Comparison of ENCODE assay signal across 9 mouse cellular contexts in the genomic region with DNA sequence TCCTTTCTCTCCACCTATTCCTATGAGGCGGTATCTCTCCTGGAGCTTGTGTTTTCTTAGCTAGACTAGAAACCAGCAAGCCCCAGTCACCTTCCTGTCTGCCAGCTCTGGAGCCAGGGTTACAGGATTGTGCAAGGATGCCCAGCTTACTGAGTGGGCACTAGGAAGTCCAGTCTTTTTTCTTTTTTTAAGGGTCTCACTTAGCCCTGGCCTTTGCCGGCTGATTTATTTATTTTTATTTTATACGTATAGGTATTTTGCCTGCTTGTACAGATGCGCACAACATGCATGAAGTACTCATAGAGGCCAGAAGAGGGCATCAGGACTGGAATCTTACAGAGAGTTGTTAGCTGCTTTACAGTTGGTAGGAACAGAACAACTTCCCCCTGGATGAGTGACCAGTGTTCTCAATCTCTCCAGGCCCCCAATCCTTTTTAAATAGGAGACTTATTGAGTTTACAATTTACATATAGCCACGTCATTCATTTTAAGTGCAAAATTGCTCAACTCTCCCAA. TPM values are rescaled to one million over a fixed set of nuclear protein-coding genes. Genes with fewer than 3 reads are reported as not detected.
A peak's percentile ranks its signal among the peaks of the same experiment; 100 is the strongest.
DNase-seq lines count a peak whose midpoint lies in the region; ATAC-seq and TF ChIP-seq lines count a peak whose summit lies in the region.
"Had no signal": no experiment of that assay in that cellular context is flagged by ENCODE, and none has a peak within 500 bp of the region (broad histone marks: within the 10 kb centered on the region; RNA-seq: fewer than 3 reads in every experiment).

No protein-coding gene starts in this region.

- no peak overlapping the region for H3K4me3 ChIP-seq in forebrain, postnatal 0 days (ENCODE audit: low read depth, low read length)
- no peak overlapping the region for H3K4me3 ChIP-seq in forebrain, embryonic 11.5 days (ENCODE audit: low read depth, low read length)
- H3K4me3 ChIP-seq in bone marrow, adult 2 months (replicated peaks; ENCODE audit: control insufficient read depth, low read depth, low read length) = no peak overlapping the region
- H3K4me3 ChIP-seq in heart, embryonic 16.5 days (ENCODE audit: low read length) = no peak overlapping the region
- H3K4me3 ChIP-seq in limb, embryonic 15.5 days = no peak overlapping the region

- 8% methylated on average over 5 of the region's 5 CpGs for WGBS in forebrain, postnatal 0 days
- WGBS in forebrain, embryonic 11.5 days = 5% methylated on average over 5 of the region's 5 CpGs
- 3% methylated on average over 5 of the region's 5 CpGs for WGBS in bone marrow, adult 2 months
- WGBS in heart, embryonic 16.5 days = 11% methylated on average over 5 of the region's 5 CpGs
- WGBS in limb, embryonic 15.5 days = 10% methylated on average over 5 of the region's 5 CpGs

- no peak for ATAC-seq in forebrain, postnatal 0 days
- ATAC-seq in forebrain, embryonic 11.5 days (replicated peaks; ENCODE audit: low FRiP score) = no peak
- no peak for ATAC-seq in heart, embryonic 16.5 days (replicated peaks; ENCODE audit: extremely low read depth, insufficient read depth, low FRiP score)
- no peak for ATAC-seq in limb, embryonic 15.5 days (ENCODE audit: insufficient number of reproducible peaks, low FRiP score, low TSS enrichment, low read depth)
- peak; percentile 36; the same call in 1 of the 2 replicates for ATAC-seq in neutrophil, adult 5-6 weeks (ENCODE audit: extremely low read depth, insufficient number of reproducible peaks, low FRiP score, poor library complexity, severe bottlenecking)

- peak; percentile 69 for TF ChIP-seq CTCF in forebrain, postnatal 0 days (IDR thresholded peaks at IDR 0.05; ENCODE audit: low read depth)
- TF ChIP-seq CTCF in bone marrow, adult 2 months (IDR thresholded peaks at IDR 0.05; ENCODE audit: control insufficient read depth, insufficient read depth, low read length) = 0 out of 2 replicates have a peak, but pooled peaks have one; percentile 21

- peak; percentile 55 for DNase-seq in forebrain, postnatal 0 days
- no peak for DNase-seq in forebrain, embryonic 11.5 days (ENCODE audit: low spot score)
- DNase-seq in A20 (ENCODE audit: low read depth, low spot score) = peak; percentile 83
- no peak for DNase-seq in adipocyte (ENCODE audit: low spot score)

- no peak overlapping the region for H3K27ac ChIP-seq in forebrain, postnatal 0 days (ENCODE audit: low read depth, low read length)
- no peak overlapping the region for H3K27ac ChIP-seq in forebrain, embryonic 11.5 days (ENCODE audit: low read depth, low read length)
- H3K27ac ChIP-seq in bone marrow, adult 2 months (ENCODE audit: control insufficient read depth, insufficient read depth, low read depth, low read length, poor library complexity) = no peak overlapping the region
- no peak overlapping the region for H3K27ac ChIP-seq in heart, embryonic 16.5 days (ENCODE audit: low read length)
- H3K27ac ChIP-seq in limb, embryonic 15.5 days = peak overlapping the region; percentile 95; the same call in 1 of the 2 replicates

- no peak for TF ChIP-seq POLR2A in bone marrow, adult 2 months (IDR thresholded peaks at IDR 0.05; ENCODE audit: borderline replicate concordance, control insufficient read depth, low read depth, low read length)

- no peak overlapping the region for H3K9ac ChIP-seq in forebrain, postnatal 0 days
- H3K9ac ChIP-seq in forebrain, embryonic 11.5 days (ENCODE audit: low read length) = no peak overlapping the region
- H3K9ac ChIP-seq in heart, embryonic 16.5 days (ENCODE audit: low read length) = no peak overlapping the region
- H3K9ac ChIP-seq in limb, embryonic 15.5 days = no peak overlapping the region

- H3K4me1 ChIP-seq in forebrain, postnatal 0 days (ENCODE audit: insufficient read depth) = peaks cover 16% of the 10 kb centered on the region; the same call in 1 of the 2 replicates
- peaks cover 20% of the 10 kb centered on the region; the same call in 1 of the 2 replicates for H3K4me1 ChIP-seq in forebrain, embryonic 11.5 days (replicated peaks; ENCODE audit: control insufficient read depth, insufficient read depth, low read length)
- H3K4me1 ChIP-seq in bone marrow, adult 2 months (ENCODE audit: control insufficient read depth, insufficient read depth, low read length) = peaks cover 2% of the 10 kb centered on the region; the same call in 1 of the 2 replicates
- peaks cover 26% of the 10 kb centered on the region for H3K4me1 ChIP-seq in heart, embryonic 16.5 days (ENCODE audit: control insufficient read depth, insufficient read depth, low read length)
- H3K4me1 ChIP-seq in limb, embryonic 15.5 days = peaks cover 56% of the 10 kb centered on the region

- no peak overlapping the region for H3K4me2 ChIP-seq in forebrain, postnatal 0 days (ENCODE audit: low read depth)
- no peak overlapping the region for H3K4me2 ChIP-seq in forebrain, embryonic 11.5 days (ENCODE audit: low read depth, low read length, severe bottlenecking)
- peak overlapping the region; percentile 92 for H3K4me2 ChIP-seq in heart, embryonic 16.5 days (ENCODE audit: low read depth, low read length)
- H3K4me2 ChIP-seq in limb, embryonic 15.5 days = no peak overlapping the region

- H3K9me3 ChIP-seq in forebrain, postnatal 0 days (ENCODE audit: low read length) = no peaks in the 10 kb centered on the region
- no peaks in the 10 kb centered on the region for H3K9me3 ChIP-seq in forebrain, embryonic 11.5 days (ENCODE audit: control insufficient read depth, low read length)
- no peaks in the 10 kb centered on the region for H3K9me3 ChIP-seq in heart, embryonic 16.5 days (replicated peaks; ENCODE audit: control insufficient read depth, low read length)
- no peaks in the 10 kb centered on the region for H3K9me3 ChIP-seq in limb, embryonic 15.5 days

- peaks cover 2% of the 10 kb centered on the region; the same call in 1 of the 2 replicates for H3K36me3 ChIP-seq in forebrain, postnatal 0 days (ENCODE audit: insufficient read depth)
- H3K36me3 ChIP-seq in forebrain, embryonic 11.5 days (ENCODE audit: control insufficient read depth, insufficient read depth, low read length) = no peaks in the 10 kb centered on the region
- peaks cover under 1% of the 10 kb centered on the region for H3K36me3 ChIP-seq in heart, embryonic 16.5 days (ENCODE audit: control insufficient read depth, insufficient read depth)
- peaks cover 19% of the 10 kb centered on the region for H3K36me3 ChIP-seq in limb, embryonic 15.5 days

- no peaks in the 10 kb centered on the region for H3K27me3 ChIP-seq in forebrain, postnatal 0 days (ENCODE audit: insufficient read depth, low read length)
- H3K27me3 ChIP-seq in forebrain, embryonic 11.5 days (ENCODE audit: control insufficient read depth, insufficient read depth, low read length) = no peaks in the 10 kb centered on the region; the same call in 1 of the 2 replicates
- H3K27me3 ChIP-seq in heart, embryonic 16.5 days (ENCODE audit: control insufficient read depth, insufficient read depth, low read length) = no peaks in the 10 kb centered on the region
- H3K27me3 ChIP-seq in limb, embryonic 15.5 days = no peaks in the 10 kb centered on the region

RNA-seq across cellular contexts. Expression of a gene that starts 3.7 kb away (rescaled TPM):
- total RNA-seq in forebrain, postnatal 0 days (2014; rRNA removed) = 46.3 and 54.4 TPM in 2 replicates
- polyA plus RNA-seq in forebrain, postnatal 0 days (2015; fragmentation: Nextera tagmentation; extraction: Ambion mirVana) = 68.3 and 84.1 TPM in 2 replicates
- 218 and 220 TPM in 2 replicates for polyA plus RNA-seq in forebrain, embryonic 11.5 days (2014; fragmentation: Nextera tagmentation; extraction: Ambion mirVana)
- polyA plus RNA-seq in bone marrow, adult 2 months (2011; ENCODE audit: insufficient read depth, insufficient read length, low replicate concordance, missing spikeins) = 43.4 and 44.5 TPM in 2 replicates
- 77.7 and 95.1 TPM in 2 replicates for polyA plus RNA-seq in heart, embryonic 16.5 days (2015; fragmentation: Nextera tagmentation; extraction: Ambion mirVana)
- 131 and 134 TPM in 2 replicates for polyA plus RNA-seq in limb, embryonic 15.5 days (2015; fragmentation: Nextera tagmentation; extraction: Ambion mirVana)
- total RNA-seq in neutrophil, adult 5-6 weeks (2017) = 66.7 and 71.5 TPM in 2 replicates

RNA-seq across cellular contexts. Expression of a gene that starts 10.3 kb away (rescaled TPM):
- 2.5 and 3.0 TPM in 2 replicates for total RNA-seq in forebrain, postnatal 0 days (2014; rRNA removed)
- polyA plus RNA-seq in forebrain, postnatal 0 days (2015; fragmentation: Nextera tagmentation; extraction: Ambion mirVana) = 1.4 and 2.0 TPM in 2 replicates
- 5.5 and 6.4 TPM in 2 replicates for polyA plus RNA-seq in forebrain, embryonic 11.5 days (2014; fragmentation: Nextera tagmentation; extraction: Ambion mirVana)
- 44.7 and 114 TPM in 2 replicates for polyA plus RNA-seq in bone marrow, adult 2 months (2011; ENCODE audit: insufficient read depth, insufficient read length, low replicate concordance, missing spikeins)
- polyA plus RNA-seq in heart, embryonic 16.5 days (2015; fragmentation: Nextera tagmentation; extraction: Ambion mirVana) = 3.8 and 5.0 TPM in 2 replicates
- polyA plus RNA-seq in limb, embryonic 15.5 days (2015; fragmentation: Nextera tagmentation; extraction: Ambion mirVana) = 11.5 and 15.4 TPM in 2 replicates
- 9.7 and 12.0 TPM in 2 replicates for total RNA-seq in neutrophil, adult 5-6 weeks (2017)

RNA-seq across cellular contexts. Expression of a gene that starts 17.4 kb away (rescaled TPM):
- 14.2 and 16.2 TPM in 2 replicates for total RNA-seq in forebrain, postnatal 0 days (2014; rRNA removed)
- polyA plus RNA-seq in forebrain, postnatal 0 days (2015; fragmentation: Nextera tagmentation; extraction: Ambion mirVana) = 30.9 and 33.0 TPM in 2 replicates
- 55.3 and 63.2 TPM in 2 replicates for polyA plus RNA-seq in forebrain, embryonic 11.5 days (2014; fragmentation: Nextera tagmentation; extraction: Ambion mirVana)
- 16.0 and 26.9 TPM in 2 replicates for polyA plus RNA-seq in bone marrow, adult 2 months (2011; ENCODE audit: insufficient read depth, insufficient read length, low replicate concordance, missing spikeins)
- 40.3 and 49.2 TPM in 2 replicates for polyA plus RNA-seq in heart, embryonic 16.5 days (2015; fragmentation: Nextera tagmentation; extraction: Ambion mirVana)
- polyA plus RNA-seq in limb, embryonic 15.5 days (2015; fragmentation: Nextera tagmentation; extraction: Ambion mirVana) = 74.7 and 79.4 TPM in 2 replicates
- total RNA-seq in neutrophil, adult 5-6 weeks (2017) = 35.6 and 46.1 TPM in 2 replicates

RNA-seq across cellular contexts. Expression of a gene that starts 30.8 kb away (rescaled TPM):
- 17.9 and 21.7 TPM in 2 replicates for total RNA-seq in forebrain, postnatal 0 days (2014; rRNA removed)
- polyA plus RNA-seq in forebrain, postnatal 0 days (2015; fragmentation: Nextera tagmentation; extraction: Ambion mirVana) = 8.0 and 11.2 TPM in 2 replicates
- 34.1 and 36.8 TPM in 2 replicates for polyA plus RNA-seq in forebrain, embryonic 11.5 days (2014; fragmentation: Nextera tagmentation; extraction: Ambion mirVana)
- 24.3 and 26.1 TPM in 2 replicates for polyA plus RNA-seq in bone marrow, adult 2 months (2011; ENCODE audit: insufficient read depth, insufficient read length, low replicate concordance, missing spikeins)
- polyA plus RNA-seq in heart, embryonic 16.5 days (2015; fragmentation: Nextera tagmentation; extraction: Ambion mirVana) = 16.3 and 16.8 TPM in 2 replicates
- 31.0 and 33.5 TPM in 2 replicates for polyA plus RNA-seq in limb, embryonic 15.5 days (2015; fragmentation: Nextera tagmentation; extraction: Ambion mirVana)
- 26.2 and 27.1 TPM in 2 replicates for total RNA-seq in neutrophil, adult 5-6 weeks (2017)

RNA-seq across cellular contexts. Expression of a gene that starts 54.2 kb away (rescaled TPM):
- 19.7 and 30.5 TPM in 2 replicates for total RNA-seq in forebrain, postnatal 0 days (2014; rRNA removed)
- 20.2 and 31.1 TPM in 2 replicates for polyA plus RNA-seq in forebrain, postnatal 0 days (2015; fragmentation: Nextera tagmentation; extraction: Ambion mirVana)
- polyA plus RNA-seq in forebrain, embryonic 11.5 days (2014; fragmentation: Nextera tagmentation; extraction: Ambion mirVana) = 8.6 and 11.7 TPM in 2 replicates
- 1.1 and 2.9 TPM in 2 replicates for polyA plus RNA-seq in bone marrow, adult 2 months (2011; ENCODE audit: insufficient read depth, insufficient read length, low replicate concordance, missing spikeins)
- polyA plus RNA-seq in heart, embryonic 16.5 days (2015; fragmentation: Nextera tagmentation; extraction: Ambion mirVana) = 0.15 and 0.17 TPM in 2 replicates
- polyA plus RNA-seq in limb, embryonic 15.5 days (2015; fragmentation: Nextera tagmentation; extraction: Ambion mirVana) = 1.1 and 1.7 TPM in 2 replicates
- not detected in 2 replicates for total RNA-seq in neutrophil, adult 5-6 weeks (2017)
- total RNA-seq: adrenal gland, adult 18-20 months had no signal

Comparison
In these comparisons a context has a peak if more than half of its experiments do, and no peak if none do; other contexts are left out.
1. DNase-seq: peak in forebrain, postnatal 0 days (single experiment) and A20 (single experiment); none in forebrain, embryonic 11.5 days (single experiment) and adipocyte (single experiment).